Mouse (Mus musculus): ENCODE results near the gene Slc6a14. TPM values are rescaled to one million over a fixed set of nuclear protein-coding genes. Genes with fewer than 3 reads are reported as not detected.

The Slc6a14 gene
- polyA plus RNA-seq (2016; fragmentation: Nextera tagmentation; extraction: Ambion mirVana) = 0.04 and 0.10 TPM in 2 replicates

DNA sequence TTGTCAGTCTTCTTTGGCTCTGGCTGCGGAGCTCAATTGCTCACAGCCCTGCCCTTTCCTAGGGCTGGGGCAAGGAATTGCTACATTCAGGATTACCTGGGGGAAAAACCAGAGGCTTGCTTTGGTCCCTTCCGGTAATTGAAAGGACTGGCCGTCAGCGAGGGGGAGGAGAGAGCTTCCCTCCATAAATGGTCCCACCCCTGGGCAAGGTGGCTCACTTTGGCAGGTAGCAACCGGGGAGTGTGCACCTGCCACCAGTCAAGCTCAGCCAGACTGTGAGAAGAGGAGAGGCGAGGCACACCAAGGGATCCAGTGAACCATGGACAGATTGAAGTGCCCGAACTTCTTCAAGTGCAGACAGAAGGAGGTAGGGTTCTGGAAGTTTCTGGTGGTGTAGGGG is at the start of gene Slc6a14:
TSS of gene Slc6a14 (plus strand) at position 68 of the 400 bp plus-strand sequence.
- Histone ChIP-seq H3K36me3 (no peaks in the 10 kb centered on the region), H3K4me1 (replicated peaks) (no peaks in the 10 kb centered on the region), H3K27ac (no peak within 1 kb of the TSS), H3K27me3 (ENCODE audit: insufficient read depth, poor library complexity, severe bottlenecking) (no peaks in the 10 kb centered on the region), H3K4me3 (no peak within 1 kb of the TSS), H3K9me3 (no peaks in the 10 kb centered on the region)
- 68% methylated on average over 7 of the region's 7 CpGs for WGBS
- DNase-seq (ENCODE audit: low spot score) = no peak

DNA sequence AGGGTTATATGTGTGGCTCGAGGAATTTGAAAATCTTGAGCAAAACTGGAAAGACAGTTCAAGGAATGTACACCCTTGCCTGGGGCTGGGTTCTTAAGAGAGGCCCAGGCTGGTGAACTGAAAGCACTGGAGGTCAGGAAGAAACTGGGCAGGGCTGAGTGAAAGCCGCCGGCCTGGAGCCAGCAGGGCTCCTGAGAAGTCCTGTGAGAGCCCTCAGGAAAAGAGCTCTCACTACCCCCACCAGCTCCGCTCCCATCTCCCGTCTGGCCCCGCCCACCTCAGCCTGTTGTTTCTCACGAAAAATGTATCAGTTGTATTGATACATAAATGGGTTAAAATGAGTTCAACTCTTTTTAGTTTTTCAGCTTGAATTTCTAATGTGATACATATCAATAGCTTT is 43.8 kb upstream of the Slc6a14 start:
- no peaks in the 10 kb centered on the region for H3K27me3 ChIP-seq (ENCODE audit: insufficient read depth, poor library complexity, severe bottlenecking)
- H3K9me3 ChIP-seq = no peaks in the 10 kb centered on the region
- 20% methylated on average over 7 of the region's 7 CpGs for WGBS
- no peaks in the 10 kb centered on the region for H3K36me3 ChIP-seq
- H3K4me3 ChIP-seq = no peak overlapping the region
- no peak overlapping the region for H3K27ac ChIP-seq
- no peaks in the 10 kb centered on the region for H3K4me1 ChIP-seq (replicated peaks)
- peak; percentile 2 for DNase-seq (ENCODE audit: low spot score)

DNA sequence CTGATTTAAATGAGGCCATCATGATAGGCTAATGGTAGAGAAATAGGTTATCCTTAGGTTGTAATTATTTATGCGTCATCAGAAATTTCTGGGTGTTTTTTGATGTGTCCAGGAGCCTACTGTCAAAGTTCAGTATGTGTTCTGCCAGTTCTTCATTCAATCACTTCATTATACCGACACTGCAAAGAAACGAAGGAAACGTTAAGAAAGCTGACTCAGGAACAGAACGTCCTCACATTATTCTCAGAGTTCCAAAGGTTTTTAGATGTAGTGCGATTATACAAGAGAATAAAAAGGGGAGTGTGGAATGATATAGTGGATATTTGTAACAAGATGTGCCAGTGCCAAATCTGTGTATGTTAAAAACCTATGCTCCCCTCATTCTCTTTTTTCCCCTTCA is 19.5 kb upstream of the Slc6a14 start:
- Histone ChIP-seq H3K27ac (no peak overlapping the region), H3K4me1 (replicated peaks) (no peaks in the 10 kb centered on the region), H3K36me3 (no peaks in the 10 kb centered on the region), H3K9me3 (no peaks in the 10 kb centered on the region), H3K27me3 (ENCODE audit: insufficient read depth, poor library complexity, severe bottlenecking) (no peaks in the 10 kb centered on the region), H3K4me3 (no peak overlapping the region)
- WGBS = 82% methylated on average over 6 of the region's 6 CpGs
- no peak for DNase-seq (ENCODE audit: low spot score)

DNA sequence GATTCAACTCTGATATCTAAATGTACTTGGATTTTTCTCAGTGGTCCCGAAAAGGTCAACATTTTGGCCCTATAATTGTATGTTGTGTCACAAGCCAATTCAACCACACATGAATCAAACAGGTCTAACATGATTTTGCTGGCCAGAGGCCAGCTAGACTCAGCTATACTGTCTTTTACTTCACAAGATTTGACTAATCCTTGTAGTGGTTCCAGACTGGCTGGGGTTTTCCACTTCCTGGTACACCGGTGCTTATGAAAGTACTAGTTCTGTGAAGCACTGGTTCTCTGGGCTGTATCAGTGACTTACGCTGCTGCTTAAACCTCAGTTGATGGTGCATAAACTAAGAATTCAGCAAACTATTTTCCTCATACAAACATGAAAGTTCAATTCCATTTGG is 19.0 kb upstream of the Slc6a14 start:
- H3K4me1 ChIP-seq (replicated peaks) = no peaks in the 10 kb centered on the region
- H3K36me3 ChIP-seq = no peaks in the 10 kb centered on the region
- no peaks in the 10 kb centered on the region for H3K27me3 ChIP-seq (ENCODE audit: insufficient read depth, poor library complexity, severe bottlenecking)
- no peak overlapping the region for H3K4me3 ChIP-seq
- no peak for DNase-seq (ENCODE audit: low spot score)
- H3K9me3 ChIP-seq = no peaks in the 10 kb centered on the region
- H3K27ac ChIP-seq = no peak overlapping the region
- 90% methylated on average over 3 of the region's 3 CpGs for WGBS

DNA sequence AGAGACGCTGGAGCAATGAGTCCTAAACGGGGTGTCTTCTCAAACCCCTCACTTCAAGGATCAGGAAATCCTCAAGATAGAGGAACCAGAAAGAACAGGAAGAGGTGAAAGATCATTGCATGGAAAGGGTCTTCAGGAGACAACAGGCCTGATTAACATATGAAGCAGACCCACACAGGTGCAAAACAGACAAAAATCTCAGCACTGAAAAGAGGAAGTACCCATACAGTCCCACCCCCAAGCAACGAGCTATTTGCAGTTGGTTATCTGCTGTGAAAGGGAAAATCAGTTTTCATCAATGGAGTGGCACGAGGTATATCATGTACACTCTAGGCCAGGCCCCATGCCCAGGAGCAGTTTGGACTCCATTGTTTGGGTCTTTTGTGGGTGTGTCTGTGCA is 13.1 kb upstream of the Slc6a14 start:
- H3K9me3 ChIP-seq = no peaks in the 10 kb centered on the region
- H3K27me3 ChIP-seq (ENCODE audit: insufficient read depth, poor library complexity, severe bottlenecking) = no peaks in the 10 kb centered on the region
- H3K4me3 ChIP-seq = no peak overlapping the region
- H3K27ac ChIP-seq = no peak overlapping the region
- 78% methylated on average over 4 of the region's 4 CpGs for WGBS
- no peaks in the 10 kb centered on the region for H3K36me3 ChIP-seq
- no peaks in the 10 kb centered on the region for H3K4me1 ChIP-seq (replicated peaks)
- DNase-seq (ENCODE audit: low spot score) = no peak

DNA sequence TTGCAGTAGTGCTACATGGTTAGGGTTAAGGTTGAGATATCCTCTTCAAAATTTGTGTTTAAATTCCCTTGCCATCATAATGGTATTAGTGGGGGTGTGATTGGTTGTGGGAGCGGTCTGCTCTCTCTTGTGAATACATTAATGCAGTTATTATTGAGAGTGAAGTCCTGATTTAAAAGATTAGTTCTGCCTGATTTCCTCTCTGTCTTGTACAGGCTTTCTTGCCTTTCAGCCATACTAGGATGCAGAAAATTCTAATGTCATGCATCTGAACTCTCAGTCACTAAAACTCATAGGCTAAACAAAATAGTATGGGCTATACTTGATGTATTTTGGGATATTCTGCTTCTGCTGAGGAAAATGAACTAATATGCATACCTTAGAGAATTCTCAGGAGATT is 10.2 kb upstream of the Slc6a14 start:
- no peaks in the 10 kb centered on the region for H3K36me3 ChIP-seq
- WGBS = 75% methylated on average over 1 of the region's 1 CpGs
- no peak for DNase-seq (ENCODE audit: low spot score)
- no peaks in the 10 kb centered on the region for H3K4me1 ChIP-seq (replicated peaks)
- H3K4me3 ChIP-seq = no peak overlapping the region
- no peak overlapping the region for H3K27ac ChIP-seq
- no peaks in the 10 kb centered on the region for H3K9me3 ChIP-seq
- H3K27me3 ChIP-seq (ENCODE audit: insufficient read depth, poor library complexity, severe bottlenecking) = no peaks in the 10 kb centered on the region

DNA sequence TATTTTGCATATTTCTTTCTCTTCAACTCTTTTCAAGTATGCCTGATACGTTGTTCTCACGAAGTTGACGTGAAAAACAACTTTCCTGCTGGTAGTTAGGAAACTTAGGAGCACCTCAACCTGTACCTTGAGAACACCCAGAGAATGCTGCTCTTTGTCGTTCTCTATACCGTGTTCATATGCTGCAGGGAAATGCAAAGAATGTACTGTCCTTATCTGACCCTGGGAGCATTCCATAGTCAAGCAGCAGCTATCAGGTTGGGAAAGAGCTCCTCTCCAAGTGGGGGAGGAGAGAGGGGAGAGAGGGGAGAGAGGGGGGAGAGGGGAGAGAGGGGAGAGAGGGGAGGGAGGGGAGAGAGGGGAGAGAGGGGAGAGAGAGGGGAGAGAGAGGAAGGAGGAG is 597 bp downstream of the Slc6a14 start:
- H3K36me3 ChIP-seq = no peaks in the 10 kb centered on the region
- H3K4me1 ChIP-seq (replicated peaks) = no peaks in the 10 kb centered on the region
- no peak overlapping the region for H3K27ac ChIP-seq
- H3K4me3 ChIP-seq = no peak overlapping the region
- no peaks in the 10 kb centered on the region for H3K27me3 ChIP-seq (ENCODE audit: insufficient read depth, poor library complexity, severe bottlenecking)
- no peak for DNase-seq (ENCODE audit: low spot score)
- H3K9me3 ChIP-seq = no peaks in the 10 kb centered on the region
- WGBS = 65% methylated on average over 5 of the region's 5 CpGs

DNA sequence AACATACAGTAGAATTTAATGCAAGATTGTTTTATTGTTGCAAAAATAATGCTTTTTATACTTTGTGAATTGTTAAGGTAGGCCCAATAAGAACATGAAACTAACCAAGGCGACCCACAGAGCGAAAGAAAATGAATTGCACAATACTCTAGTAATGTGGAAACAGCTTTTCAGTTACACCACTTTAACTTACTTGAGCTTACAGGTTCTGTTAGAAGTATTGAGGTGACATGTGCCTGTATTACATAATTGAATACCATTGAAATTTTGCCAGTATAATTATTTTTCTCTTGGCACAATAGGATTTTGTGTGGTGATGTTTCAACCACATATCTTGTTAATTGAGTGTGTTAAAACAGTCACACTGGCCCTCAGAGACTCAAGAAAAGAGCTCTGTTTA is 2.2 kb downstream of the Slc6a14 start:
- DNase-seq (ENCODE audit: low spot score) = no peak
- H3K4me1 ChIP-seq (replicated peaks) = no peaks in the 10 kb centered on the region
- WGBS = 95% methylated on average over 2 of the region's 2 CpGs
- no peak overlapping the region for H3K27ac ChIP-seq
- H3K27me3 ChIP-seq (ENCODE audit: insufficient read depth, poor library complexity, severe bottlenecking) = no peaks in the 10 kb centered on the region
- no peaks in the 10 kb centered on the region for H3K36me3 ChIP-seq
- no peak overlapping the region for H3K4me3 ChIP-seq
- no peaks in the 10 kb centered on the region for H3K9me3 ChIP-seq

DNA sequence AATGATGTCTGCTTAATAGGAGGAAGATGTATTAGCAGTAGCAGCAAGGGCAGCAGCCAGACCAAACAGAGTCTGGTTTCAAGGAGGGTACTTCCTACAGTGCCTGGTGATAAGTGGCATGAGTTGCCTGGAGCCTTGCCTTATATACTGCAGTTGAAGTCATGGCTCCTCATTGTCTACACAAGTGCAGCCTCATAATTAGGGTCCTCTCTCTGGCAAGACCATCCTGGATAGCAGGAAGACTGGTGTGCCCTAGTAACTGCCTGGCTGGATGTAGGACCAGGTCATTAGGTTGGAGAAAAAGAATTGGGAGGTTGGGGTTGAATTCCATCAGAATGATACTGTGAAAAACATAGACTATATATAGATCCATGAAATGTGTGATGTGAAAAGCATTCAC is 30.3 kb downstream of the Slc6a14 start, which contains the start of gene Gm28269:
TSS of gene Gm28269 (minus strand) at position 101 of the 400 bp plus-strand sequence.
- H3K36me3 ChIP-seq = no peaks in the 10 kb centered on the region
- no peak within 1 kb of the TSS for H3K4me3 ChIP-seq
- H3K9me3 ChIP-seq = no peaks in the 10 kb centered on the region
- no peak for DNase-seq (ENCODE audit: low spot score)
- no peaks in the 10 kb centered on the region for H3K4me1 ChIP-seq (replicated peaks)
- H3K27me3 ChIP-seq (ENCODE audit: insufficient read depth, poor library complexity, severe bottlenecking) = no peaks in the 10 kb centered on the region
- H3K27ac ChIP-seq = no peak within 1 kb of the TSS

Other genes with a start within 250 kb of the Slc6a14 start
- 0.52 and 0.65 TPM in 2 replicates for gene Agtr2, start 230.4 kb upstream of the Slc6a14 start, polyA plus RNA-seq (2016; fragmentation: Nextera tagmentation; extraction: Ambion mirVana)
- gene Gm28269, start 30.2 kb downstream of the Slc6a14 start, polyA plus RNA-seq (2016; fragmentation: Nextera tagmentation; extraction: Ambion mirVana) = not detected in 2 replicates

Measured in hindbrain, embryonic 10.5 days (tissue).